Mouse (Mus musculus) frontal cortex, adult 2 months (tissue): ENCODE measurements around the gene Nlgn1. TPM values are rescaled to one million over a fixed set of nuclear protein-coding genes. Genes with fewer than 3 reads are reported as not detected.

Source experiments
- DNase-seq, 2 experiments: peaks; one replicate each; pipeline ENCODE4 v3.0.0; 2022; ENCODE audit warnings: low spot score in 1 of 2; ENCODE audit errors: extremely low spot score in 1 of 2
- polyA plus RNA-seq: library from polyadenylated mRNA; depleted of rRNA; stranded (reverse); fragments of >200 nt; gene quantifications from 2 replicates; pipeline ENCODE4 v1.2.3, GENCODE M21; 2012

Gene Nlgn1
- polyA plus RNA-seq, 1 experiment, result 27.6 TPM

DNA sequence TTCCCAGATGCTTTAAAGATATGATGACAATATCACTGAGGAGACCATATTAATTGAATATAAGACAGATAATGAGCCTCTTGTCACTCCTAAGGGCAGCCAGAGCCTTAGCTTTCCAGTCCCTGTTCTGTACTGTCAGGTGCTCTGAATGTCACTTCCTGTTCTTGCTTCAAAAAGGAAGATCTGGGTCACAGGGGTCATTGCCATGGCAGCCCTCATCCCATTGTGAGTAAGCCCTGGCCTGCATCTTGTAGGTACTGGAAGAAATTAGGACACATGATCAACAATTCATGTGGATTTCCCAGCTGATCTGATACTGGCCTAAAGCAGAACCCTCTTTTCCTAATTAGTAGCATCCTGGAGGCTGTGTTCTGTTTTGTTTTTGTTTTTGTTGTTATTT, 463.1 kb downstream of the Nlgn1 start:
- DNase-seq, result no peak

DNA sequence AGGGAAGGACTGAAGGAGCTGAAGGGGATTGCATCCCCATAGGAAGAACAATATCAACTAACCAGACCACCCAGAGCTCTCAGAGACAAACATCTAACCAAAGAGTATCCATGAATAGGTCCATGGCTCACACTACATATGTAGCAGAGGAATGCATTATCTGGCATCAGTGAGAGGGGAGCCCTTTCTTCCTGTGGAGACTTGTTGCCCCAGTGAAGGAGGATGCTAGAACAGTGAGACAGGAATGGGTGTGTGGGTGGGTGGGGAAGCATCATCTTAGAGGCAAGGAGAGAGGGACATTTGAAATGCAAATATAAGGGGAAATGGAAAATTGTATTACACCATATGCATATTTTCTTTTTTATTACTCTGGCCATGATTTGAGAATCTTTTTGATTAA, 473.9 kb downstream of the Nlgn1 start:
- DNase-seq, result no peak

- no peak for DNase-seq
Measured at GRCm38 (mm10) chr3:25844686-25845462, 487.4 kb downstream of the Nlgn1 start.

- no peak for DNase-seq
Measured at GRCm38 (mm10) chr3:25830237-25830636, 502.0 kb downstream of the Nlgn1 start.

- no peak for DNase-seq
Measured at GRCm38 (mm10) chr3:25813368-25813767, 518.9 kb downstream of the Nlgn1 start.

DNA sequence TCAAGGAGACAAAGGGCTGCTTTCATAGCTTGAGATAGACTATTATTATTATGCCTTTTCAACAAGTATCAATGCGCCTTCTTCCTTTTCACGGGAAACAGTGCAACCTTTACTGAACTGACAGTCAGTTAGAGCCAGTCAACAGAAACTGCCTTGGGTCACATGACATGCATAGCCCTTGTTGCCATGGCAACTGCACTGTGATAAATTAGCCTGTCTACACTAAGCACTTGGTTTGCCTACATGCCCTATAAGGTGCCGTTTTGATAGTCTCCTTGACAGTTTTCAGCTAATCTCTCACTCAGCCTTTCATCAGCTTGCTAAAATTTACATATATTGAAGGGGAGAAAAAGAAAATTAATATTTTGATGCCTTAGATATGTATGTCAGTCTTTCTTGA, 524.7 kb downstream of the Nlgn1 start:
- peak in 1 of 2 experiments; percentile 55 for DNase-seq

- no peak for DNase-seq
Measured at GRCm38 (mm10) chr3:25781651-25782050, 550.6 kb downstream of the Nlgn1 start.

- peak in 1 of 2 experiments; percentile 49 for DNase-seq
Measured at GRCm38 (mm10) chr3:25775437-25775836, 556.8 kb downstream of the Nlgn1 start.

DNA sequence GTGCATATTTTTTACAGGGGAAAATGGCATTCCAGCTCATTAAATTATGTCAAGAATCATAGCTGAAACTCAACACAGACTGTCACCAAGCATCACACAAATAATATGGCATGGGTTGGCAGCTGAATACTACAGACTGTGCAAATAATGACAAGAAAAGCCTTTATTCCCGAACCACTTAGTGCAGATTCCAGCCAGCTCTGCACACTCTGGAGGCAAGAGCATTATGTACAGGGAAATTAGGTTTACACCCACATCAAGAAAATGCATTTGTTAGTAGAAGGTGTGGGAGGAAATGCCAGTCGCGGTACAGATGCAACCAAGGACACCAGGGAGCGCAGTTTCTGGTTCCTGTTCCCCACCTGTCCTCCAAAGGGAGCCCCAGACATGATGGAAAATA, 558.4 kb downstream of the Nlgn1 start:
- peak; percentile 48 to 70 for DNase-seq

GRCm38 (mm10) chr3:25773467-25773866, 558.8 kb downstream of the Nlgn1 start:
- peak in 1 of 2 experiments; percentile 30 for DNase-seq

DNA sequence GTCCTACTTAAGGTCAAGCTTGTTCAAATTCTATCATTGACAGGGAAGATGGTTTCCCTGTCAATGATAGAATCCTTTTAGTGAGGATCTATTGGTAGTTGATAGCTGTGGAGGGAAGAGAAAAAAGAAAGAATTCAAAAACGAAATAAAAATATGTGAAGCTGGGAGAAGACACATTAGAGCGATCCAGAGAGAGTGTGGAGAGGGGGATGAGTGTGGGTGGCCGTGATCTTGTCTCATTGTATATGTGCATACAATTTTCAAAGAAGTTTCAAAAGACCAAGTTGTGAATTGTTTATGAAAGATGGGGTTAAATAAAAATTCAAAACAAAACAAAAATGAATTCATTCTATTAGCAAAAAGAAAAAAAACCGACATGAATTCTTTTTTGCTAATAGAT, 568.6 kb downstream of the Nlgn1 start:
- peak in 1 of 2 experiments; percentile 32 for DNase-seq

DNA sequence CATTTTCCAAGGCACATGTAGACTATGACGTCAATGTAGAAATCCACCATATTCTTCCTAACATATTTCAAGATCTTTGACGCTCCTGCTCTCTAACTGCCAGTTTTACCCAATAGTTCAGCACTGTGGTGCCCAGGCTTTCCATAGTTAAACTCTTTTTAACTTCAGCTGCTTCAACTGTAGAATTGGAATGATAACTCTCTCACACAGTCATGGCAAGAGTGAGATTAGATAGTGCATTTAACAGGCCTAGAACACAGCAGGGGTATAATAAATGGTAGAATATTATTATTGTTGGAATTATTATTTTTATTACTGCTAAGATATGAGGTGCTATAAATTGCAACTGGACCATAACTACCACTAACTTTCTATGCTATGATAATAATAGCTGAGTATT, 574.4 kb downstream of the Nlgn1 start:
- no peak for DNase-seq

GRCm38 (mm10) chr3:25724111-25724510, 608.1 kb downstream of the Nlgn1 start:
- no peak for DNase-seq

- no peak for DNase-seq
Measured at GRCm38 (mm10) chr3:25721464-25721863, 610.8 kb downstream of the Nlgn1 start.

DNA sequence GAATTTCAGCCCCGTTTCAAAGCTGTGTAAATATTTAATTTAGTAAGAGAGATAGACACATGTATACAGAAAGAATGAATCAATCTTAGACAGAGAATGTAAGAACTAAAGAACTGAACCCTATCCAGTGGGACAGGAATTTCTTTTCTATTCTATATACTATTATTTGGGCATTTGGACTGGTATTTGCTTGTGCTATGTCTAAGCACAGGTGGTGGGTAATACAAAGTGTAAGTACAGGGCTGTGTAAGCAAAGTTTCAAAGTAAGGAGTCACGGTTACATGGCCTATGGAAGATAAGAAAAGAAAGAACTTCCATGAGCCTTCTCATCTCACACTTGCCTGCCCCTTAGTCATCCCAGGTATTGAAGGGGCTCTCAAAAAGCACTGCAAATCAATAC, 624.9 kb downstream of the Nlgn1 start:
- DNase-seq, result no peak

DNA sequence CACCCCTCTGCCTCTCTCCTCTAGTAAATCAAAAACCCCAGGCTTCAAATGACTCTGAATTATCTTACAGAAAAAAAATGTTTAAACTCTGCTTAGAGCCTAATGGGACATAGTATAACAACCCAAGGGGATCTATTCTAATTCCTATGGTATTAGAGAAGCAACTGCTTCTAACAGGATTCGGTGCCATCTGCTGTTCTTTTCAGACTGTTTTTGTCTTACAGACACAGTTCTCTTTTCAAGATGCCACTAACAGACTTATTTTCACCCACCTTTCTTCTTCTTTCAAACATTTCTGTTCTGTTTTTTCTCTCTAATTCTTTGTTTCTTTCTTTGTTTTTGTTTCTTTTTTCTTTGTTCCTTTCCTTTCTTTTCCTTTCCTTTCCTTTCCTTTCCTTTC, 635.0 kb downstream of the Nlgn1 start:
- no peak for DNase-seq

- no peak for DNase-seq
Measured at GRCm38 (mm10) chr3:25688789-25689464, 643.3 kb downstream of the Nlgn1 start.

DNA sequence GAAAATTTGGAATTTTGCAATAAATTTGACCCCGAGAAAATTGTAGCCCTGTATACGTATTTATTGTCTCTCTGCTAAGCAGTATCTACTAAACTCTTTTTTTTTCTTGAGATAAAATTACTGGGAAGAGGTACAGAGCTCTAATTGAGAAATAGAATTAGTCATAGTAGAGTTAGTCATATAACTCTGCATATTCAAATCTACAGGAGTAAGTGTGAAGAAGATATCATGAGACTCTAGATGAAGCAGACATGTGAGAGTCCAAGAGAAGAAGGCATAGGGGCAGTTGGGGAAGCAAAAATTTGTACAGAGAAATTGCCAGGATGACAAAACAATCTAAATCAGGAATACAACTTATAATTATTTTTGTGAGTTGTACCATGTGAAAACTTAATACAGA, 648.6 kb downstream of the Nlgn1 start:
- no peak for DNase-seq

DNA sequence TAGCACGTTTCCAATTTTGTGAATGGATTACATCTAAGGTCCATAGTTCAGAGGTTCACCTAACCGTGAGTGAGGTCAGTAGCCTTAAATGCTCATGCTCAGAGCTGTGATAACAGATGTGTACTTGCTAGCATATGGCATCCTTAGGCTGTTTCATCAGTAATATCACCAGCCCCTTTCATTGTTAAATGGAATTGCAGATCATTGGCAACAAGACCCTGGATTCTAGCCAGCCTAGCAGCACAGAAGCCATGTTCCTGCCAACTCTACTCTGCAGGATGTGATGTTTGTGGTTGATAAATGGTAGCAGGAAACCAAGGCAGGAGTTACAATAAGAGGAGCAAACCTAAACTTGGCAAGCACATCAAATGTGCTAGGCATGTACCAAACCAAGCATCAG, 652.9 kb downstream of the Nlgn1 start:
- no peak for DNase-seq

DNA sequence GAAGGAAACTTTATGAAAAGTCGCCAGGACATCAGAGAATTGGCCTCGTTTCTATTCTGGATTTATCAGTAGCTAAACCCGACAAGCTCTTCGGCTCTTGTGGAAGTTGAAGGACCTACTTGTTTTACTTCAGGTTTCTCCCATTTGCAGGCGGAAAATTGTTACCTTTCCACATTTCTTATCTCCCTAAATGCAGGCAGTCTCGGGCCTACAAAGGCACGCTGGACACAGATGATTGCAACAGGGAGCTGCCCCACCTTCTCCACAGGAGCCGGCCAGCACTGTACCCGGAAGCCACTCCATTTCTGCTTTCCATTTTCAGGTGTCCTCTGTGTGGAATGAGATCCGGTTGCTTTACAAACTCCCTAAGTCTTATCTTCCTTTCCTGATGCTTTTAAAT, 656.4 kb downstream of the Nlgn1 start:
- DNase-seq, result no peak

- DNase-seq, result peak in 1 of 2 experiments; percentile 50
Measured at GRCm38 (mm10) chr3:25675069-25675468, 657.2 kb downstream of the Nlgn1 start.

DNA sequence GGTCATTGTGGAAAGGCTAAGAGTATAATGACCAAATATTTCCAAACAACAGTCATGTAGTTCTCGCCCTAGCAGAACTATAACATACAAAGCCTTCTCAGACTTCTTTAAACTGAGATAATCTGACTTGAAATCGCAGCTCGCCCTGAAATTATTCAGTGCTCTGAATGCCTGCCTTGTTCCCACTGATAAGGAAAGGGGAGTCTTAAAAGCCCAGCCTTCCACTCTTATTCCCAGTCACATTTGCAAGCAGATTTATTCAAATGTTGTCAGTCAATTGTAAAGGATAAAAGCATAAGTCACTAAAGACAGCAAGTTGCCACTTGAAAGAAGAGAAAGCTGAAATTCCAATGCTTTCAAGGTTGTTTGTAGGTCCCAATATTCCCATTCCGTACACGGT, 658.9 kb downstream of the Nlgn1 start:
- no peak for DNase-seq
